Mouse (Mus musculus): Measurements from ENCODE around the gene Lypd3. TPM values are rescaled to one million over a fixed set of nuclear protein-coding genes. Genes with fewer than 3 reads are reported as not detected.

The Lypd3 gene
- polyA plus RNA-seq, 1 experiment, result not detected

DNA sequence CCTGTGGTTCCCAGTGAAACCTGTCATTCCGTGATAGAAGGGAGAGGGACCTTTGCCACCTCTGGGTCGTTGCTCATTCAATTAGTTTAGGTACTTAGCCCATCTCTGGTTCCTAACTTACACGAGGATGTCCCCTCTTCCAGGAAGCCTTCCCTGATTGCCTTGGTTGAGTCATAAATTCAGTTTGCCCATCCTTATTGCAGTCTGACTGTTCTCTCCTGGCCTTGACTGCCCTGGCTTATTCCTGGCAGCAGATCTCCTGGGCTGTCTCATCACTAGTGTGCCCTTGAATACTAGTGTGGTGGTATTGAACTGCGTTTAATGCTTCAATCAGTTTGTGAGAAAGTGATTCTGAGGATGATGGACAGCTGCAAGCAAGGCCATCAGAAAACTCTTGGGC is 6.7 kb upstream of the Lypd3 start:
- Histone ChIP-seq H3K4me1 (ENCODE audit: control insufficient read depth, insufficient read depth, low read length) (0 out of 2 replicates have a peak, but pooled peaks cover 2% of the 10 kb centered on the region), H3K27ac (ENCODE audit: insufficient read depth, low read depth, low read length) (no peak overlapping the region), H3K4me3 (ENCODE audit: insufficient read depth, low read length) (no peak overlapping the region)
- no peak for TF ChIP-seq POLR2A (IDR thresholded peaks at IDR 0.05; ENCODE audit: borderline replicate concordance, low read depth, low read length)
- TF ChIP-seq CTCF (IDR thresholded peaks at IDR 0.05; ENCODE audit: low read depth, low read length), result no peak

DNA sequence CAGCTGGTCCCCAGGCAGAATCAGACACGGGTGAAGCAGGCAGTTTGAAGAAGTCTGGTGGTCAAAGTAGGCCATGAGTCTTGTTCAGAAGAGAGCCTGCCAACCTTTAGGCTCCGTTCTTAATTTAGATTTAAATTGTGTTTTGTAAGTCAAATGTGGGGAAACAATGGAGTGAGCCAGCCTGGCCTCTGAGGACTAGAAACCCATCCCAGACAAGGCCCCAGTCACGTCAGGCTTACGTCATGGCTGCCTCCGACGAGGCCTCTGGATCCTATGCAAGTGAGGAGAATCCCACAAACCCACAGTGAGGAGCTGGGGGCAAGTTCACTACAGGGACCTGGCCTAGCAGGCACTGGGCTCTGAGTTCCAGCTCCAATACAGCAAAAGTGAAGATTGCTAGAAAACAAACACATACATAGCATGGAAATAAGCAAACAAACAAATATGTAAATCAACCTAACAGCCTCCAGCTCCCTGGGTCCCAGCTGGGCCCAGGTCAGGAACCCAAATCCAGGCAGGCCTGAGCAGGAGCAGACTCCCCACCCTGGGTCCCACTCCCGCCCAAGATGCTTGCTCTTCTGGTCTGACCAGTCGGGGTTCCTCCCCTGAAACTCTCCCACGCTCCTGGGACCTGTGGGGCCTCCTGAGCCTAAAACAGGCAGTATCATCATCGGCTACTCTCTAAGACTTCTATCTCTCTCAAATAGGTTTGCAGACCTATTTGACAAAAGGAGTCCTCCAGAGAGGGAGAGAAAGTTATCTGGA is 6.1 kb upstream of the Lypd3 start:
- H3K4me3 ChIP-seq (ENCODE audit: insufficient read depth, low read length), result no peak overlapping the region
- 0 out of 2 replicates have a peak, but pooled peaks cover 2% of the 10 kb centered on the region for H3K4me1 ChIP-seq (ENCODE audit: control insufficient read depth, insufficient read depth, low read length)
- H3K27ac ChIP-seq (ENCODE audit: insufficient read depth, low read depth, low read length), result no peak overlapping the region
- no peak for TF ChIP-seq POLR2A (IDR thresholded peaks at IDR 0.05; ENCODE audit: borderline replicate concordance, low read depth, low read length)
- TF ChIP-seq CTCF (IDR thresholded peaks at IDR 0.05; ENCODE audit: low read depth, low read length), result no peak

DNA sequence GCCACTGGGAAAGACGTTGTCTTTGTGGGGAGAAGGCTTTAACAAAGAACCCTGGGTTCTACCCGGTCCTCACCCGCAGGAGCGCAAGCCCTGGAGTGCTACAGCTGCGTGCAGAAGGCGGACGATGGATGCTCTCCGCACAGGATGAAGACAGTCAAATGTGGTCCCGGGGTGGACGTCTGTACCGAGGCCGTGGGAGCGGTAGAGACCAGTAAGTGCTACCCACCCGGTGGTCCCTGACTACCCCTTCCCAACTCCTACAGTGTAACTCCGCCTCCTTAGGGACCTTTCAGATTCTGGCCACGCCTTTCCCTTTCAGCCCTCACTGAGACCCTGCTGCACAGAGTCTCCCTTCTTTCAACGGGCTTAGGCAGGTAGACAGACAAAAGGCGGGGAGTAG is 696 bp downstream of the Lypd3 start:
- Histone ChIP-seq H3K4me1 (ENCODE audit: control insufficient read depth, insufficient read depth, low read length) (no peaks in the 10 kb centered on the region), H3K4me3 (ENCODE audit: insufficient read depth, low read length) (no peak overlapping the region)
- no peak for TF ChIP-seq CTCF (IDR thresholded peaks at IDR 0.05; ENCODE audit: low read depth, low read length)
- TF ChIP-seq POLR2A (IDR thresholded peaks at IDR 0.05; ENCODE audit: borderline replicate concordance, low read depth, low read length), result no peak

DNA sequence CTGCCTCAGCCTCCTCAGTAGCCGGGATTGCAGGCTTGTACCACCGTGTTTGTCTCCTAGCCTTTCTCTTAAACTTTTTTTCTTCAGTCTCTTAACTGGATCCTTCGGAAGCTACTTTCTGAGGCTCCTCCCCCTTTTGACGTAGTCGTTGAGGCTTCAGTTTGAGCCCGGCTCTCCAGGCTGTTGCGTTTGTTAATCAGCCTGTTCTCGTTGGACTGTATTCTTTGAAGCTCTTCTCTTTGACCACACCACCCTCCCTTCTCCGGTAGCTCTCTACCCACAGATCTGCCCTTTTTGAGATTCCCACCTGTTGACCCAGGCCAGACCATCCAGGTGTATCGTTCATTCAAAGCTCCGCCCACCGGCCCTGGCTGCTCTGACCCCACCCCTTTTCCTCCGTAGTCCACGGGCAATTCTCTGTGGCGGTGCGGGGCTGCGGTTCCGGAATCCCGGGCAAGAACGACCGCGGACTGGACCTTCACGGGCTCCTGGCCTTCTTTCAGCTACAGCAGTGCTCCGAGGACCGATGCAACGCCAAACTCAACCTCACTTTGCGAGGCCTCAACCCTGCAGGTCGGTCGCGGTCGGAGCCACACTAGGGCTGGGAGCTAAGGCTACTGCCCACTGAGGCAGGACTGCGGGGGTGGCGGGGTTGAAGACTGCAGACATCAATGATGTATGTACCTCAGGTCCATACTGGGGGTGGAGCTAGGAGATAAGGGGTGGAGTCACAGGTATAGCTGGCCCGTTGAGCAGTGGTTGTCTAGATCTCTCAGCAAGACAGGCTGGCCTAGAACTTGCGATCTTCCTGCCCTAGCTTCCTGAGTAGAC is 1.9 kb downstream of the Lypd3 start:
- Histone ChIP-seq H3K4me1 (ENCODE audit: control insufficient read depth, insufficient read depth, low read length) (no peaks in the 10 kb centered on the region), H3K4me3 (ENCODE audit: insufficient read depth, low read length) (peak overlapping the region; percentile 55), H3K27ac (ENCODE audit: insufficient read depth, low read depth, low read length) (no peak overlapping the region)
- no peak for TF ChIP-seq POLR2A (IDR thresholded peaks at IDR 0.05; ENCODE audit: borderline replicate concordance, low read depth, low read length)
- no peak for TF ChIP-seq CTCF (IDR thresholded peaks at IDR 0.05; ENCODE audit: low read depth, low read length)

More for the DNA sequence above, 696 bp downstream of the Lypd3 start:
- H3K27ac ChIP-seq (ENCODE audit: insufficient read depth, low read depth, low read length), result no peak overlapping the region

DNA sequence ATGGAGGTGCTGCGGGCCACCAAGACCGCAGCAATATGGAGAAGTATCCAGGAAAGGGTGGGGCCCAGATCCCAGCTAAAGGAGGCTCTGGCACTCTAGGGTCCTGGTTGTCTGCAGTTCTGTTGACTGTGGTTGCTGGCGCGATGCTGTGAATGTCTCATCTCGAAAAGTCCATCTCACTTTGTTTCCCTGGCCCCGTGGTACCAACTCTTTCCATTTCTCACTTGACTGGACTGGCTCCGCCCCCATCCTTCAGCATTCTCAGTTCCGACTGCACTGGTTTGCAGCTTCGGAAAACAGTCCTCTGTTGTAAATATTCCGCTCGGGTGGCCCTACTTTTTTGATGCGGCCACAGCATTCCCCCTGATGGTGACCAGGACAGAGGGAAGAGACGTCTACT is 4.1 kb downstream of the Lypd3 start:
- H3K27ac ChIP-seq (ENCODE audit: insufficient read depth, low read depth, low read length), result no peak overlapping the region
- H3K4me3 ChIP-seq (ENCODE audit: insufficient read depth, low read length), result no peak overlapping the region
- TF ChIP-seq CTCF (IDR thresholded peaks at IDR 0.05; ENCODE audit: low read depth, low read length), result no peak
- no peak for TF ChIP-seq POLR2A (IDR thresholded peaks at IDR 0.05; ENCODE audit: borderline replicate concordance, low read depth, low read length)
- H3K4me1 ChIP-seq (ENCODE audit: control insufficient read depth, insufficient read depth, low read length), result no peaks in the 10 kb centered on the region

DNA sequence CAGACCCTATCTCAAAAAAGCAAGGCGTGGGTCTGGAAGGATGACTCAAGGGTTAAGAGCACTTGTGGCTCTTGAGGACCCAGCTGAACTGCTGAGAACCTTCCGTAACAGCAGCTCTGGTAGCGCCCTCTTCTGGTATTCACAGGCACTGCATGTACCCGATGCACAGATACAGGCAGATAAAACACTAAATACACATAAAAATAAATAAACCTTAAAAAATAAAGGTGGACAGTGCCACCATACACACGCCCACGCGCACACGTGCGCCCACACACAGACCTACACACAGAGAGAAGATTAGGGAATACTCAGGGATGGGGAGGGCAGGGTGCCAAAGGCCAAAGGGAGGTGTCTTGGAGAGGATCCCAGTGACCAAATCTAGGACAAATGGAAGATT is 6.1 kb downstream of the Lypd3 start:
- Histone ChIP-seq H3K27ac (ENCODE audit: insufficient read depth, low read depth, low read length) (no peak overlapping the region), H3K4me3 (ENCODE audit: insufficient read depth, low read length) (no peak overlapping the region), H3K4me1 (ENCODE audit: control insufficient read depth, insufficient read depth, low read length) (no peaks in the 10 kb centered on the region)
- TF ChIP-seq POLR2A (IDR thresholded peaks at IDR 0.05; ENCODE audit: borderline replicate concordance, low read depth, low read length), result no peak
- TF ChIP-seq CTCF (IDR thresholded peaks at IDR 0.05; ENCODE audit: low read depth, low read length), result peak; percentile 91

DNA sequence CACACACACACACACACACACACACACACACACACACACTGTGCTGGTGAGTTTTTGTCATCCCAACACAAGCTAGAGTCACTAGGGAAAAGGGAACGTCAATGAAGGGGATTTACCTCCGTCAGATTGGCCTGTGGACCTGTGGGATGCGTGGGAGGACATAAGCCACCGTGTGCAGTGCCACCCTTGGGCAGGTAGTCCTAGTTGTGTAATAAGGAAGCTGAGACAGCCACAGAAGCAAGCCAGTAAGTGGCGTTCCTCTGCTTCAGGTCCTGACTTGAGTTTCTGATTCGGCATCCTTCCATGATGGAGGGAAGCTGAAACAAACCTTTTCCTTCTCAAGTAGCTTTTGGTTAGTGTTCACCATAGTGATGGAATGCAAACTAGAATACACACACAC is 8.1 kb downstream of the Lypd3 start:
- TF ChIP-seq CTCF (IDR thresholded peaks at IDR 0.05; ENCODE audit: low read depth, low read length), result no peak
- no peak for TF ChIP-seq POLR2A (IDR thresholded peaks at IDR 0.05; ENCODE audit: borderline replicate concordance, low read depth, low read length)
- H3K27ac ChIP-seq (ENCODE audit: insufficient read depth, low read depth, low read length), result no peak overlapping the region
- no peaks in the 10 kb centered on the region for H3K4me1 ChIP-seq (ENCODE audit: control insufficient read depth, insufficient read depth, low read length)
- no peak overlapping the region for H3K4me3 ChIP-seq (ENCODE audit: insufficient read depth, low read length)

DNA sequence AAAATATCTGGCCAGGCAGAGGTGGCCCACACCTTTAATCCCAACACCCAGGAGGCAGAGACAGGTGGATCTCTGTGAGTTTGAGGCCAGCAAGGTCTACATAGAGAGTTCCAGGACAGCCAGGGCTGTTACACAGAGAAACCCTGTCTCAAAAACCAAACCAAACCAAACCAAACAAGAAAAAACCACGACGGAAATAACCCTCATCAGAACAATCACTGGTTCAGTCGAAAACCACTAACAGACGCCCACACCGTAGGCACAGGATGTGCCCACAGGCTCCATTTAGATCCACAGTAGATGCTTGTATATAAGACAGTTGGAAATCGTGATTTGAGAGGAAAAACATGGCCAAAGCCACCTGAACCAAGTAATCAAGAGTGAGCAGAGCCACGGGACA is 8.6 kb downstream of the Lypd3 start:
- TF ChIP-seq POLR2A (IDR thresholded peaks at IDR 0.05; ENCODE audit: borderline replicate concordance, low read depth, low read length), result no peak
- no peak for TF ChIP-seq CTCF (IDR thresholded peaks at IDR 0.05; ENCODE audit: low read depth, low read length)
- no peak overlapping the region for H3K27ac ChIP-seq (ENCODE audit: insufficient read depth, low read depth, low read length)
- H3K4me3 ChIP-seq (ENCODE audit: insufficient read depth, low read length), result no peak overlapping the region
- no peaks in the 10 kb centered on the region for H3K4me1 ChIP-seq (ENCODE audit: control insufficient read depth, insufficient read depth, low read length)

DNA sequence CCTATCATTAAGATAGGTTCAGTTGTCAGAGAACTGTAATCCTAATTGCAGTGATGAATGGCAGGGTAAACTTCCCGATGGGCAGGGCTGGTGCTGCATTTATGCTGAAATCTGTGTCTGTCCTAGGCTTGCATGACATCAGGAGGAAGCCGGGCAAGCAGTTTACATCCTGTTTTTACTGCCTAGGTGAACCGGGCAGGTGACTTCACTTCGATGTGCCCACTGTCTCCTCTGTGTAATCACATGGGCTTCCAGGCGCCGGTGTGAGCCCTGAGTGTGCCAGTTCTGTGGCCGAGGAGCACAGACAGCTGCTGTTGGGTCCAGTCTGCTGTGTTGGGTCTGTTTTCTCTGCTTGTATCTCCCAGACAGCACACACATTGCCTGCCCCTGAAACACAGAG is 10.1 kb downstream of the Lypd3 start:
- no peak for TF ChIP-seq CTCF (IDR thresholded peaks at IDR 0.05; ENCODE audit: low read depth, low read length)
- no peak for TF ChIP-seq POLR2A (IDR thresholded peaks at IDR 0.05; ENCODE audit: borderline replicate concordance, low read depth, low read length)
- no peak overlapping the region for H3K4me3 ChIP-seq (ENCODE audit: insufficient read depth, low read length)
- no peak overlapping the region for H3K27ac ChIP-seq (ENCODE audit: insufficient read depth, low read depth, low read length)
- H3K4me1 ChIP-seq (ENCODE audit: control insufficient read depth, insufficient read depth, low read length), result no peaks in the 10 kb centered on the region

DNA sequence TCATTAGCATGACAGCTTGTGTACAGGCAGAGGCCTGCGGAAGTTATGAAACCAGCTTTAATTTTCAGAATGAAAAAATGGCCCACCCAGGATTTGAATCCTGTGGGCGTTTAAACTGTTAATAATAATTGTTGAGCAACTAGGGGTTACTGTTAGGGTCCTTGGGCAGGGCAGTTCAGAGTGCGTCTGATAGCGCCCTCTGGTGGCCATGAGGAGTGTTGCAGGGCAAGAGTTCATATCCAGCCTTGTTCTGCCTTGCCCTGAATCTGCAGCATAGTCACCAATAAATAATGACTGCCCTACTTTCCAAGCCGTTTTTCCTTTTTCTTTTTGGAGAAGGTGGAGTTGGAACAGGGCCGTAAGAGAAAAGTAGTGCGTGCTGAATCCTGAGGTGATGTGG is 17.3 kb downstream of the Lypd3 start:
- TF ChIP-seq CTCF (IDR thresholded peaks at IDR 0.05; ENCODE audit: low read depth, low read length) (peak; percentile 99), POLR2A (IDR thresholded peaks at IDR 0.05; ENCODE audit: borderline replicate concordance, low read depth, low read length) (no peak)
- no peak overlapping the region for H3K27ac ChIP-seq (ENCODE audit: insufficient read depth, low read depth, low read length)
- H3K4me1 ChIP-seq (ENCODE audit: control insufficient read depth, insufficient read depth, low read length), result no peaks in the 10 kb centered on the region
- no peak overlapping the region for H3K4me3 ChIP-seq (ENCODE audit: insufficient read depth, low read length)

All from bone marrow macrophage, adult 2 months (primary cell).